Mouse (Mus musculus): ENCODE data around the gene Lztfl1.
"Not testable (repeated sequence)": the region's sequence is repeated elsewhere in the genome, so short reads cannot be mapped to it uniquely, and the experiment has no call there.

The Lztfl1 gene

DNA sequence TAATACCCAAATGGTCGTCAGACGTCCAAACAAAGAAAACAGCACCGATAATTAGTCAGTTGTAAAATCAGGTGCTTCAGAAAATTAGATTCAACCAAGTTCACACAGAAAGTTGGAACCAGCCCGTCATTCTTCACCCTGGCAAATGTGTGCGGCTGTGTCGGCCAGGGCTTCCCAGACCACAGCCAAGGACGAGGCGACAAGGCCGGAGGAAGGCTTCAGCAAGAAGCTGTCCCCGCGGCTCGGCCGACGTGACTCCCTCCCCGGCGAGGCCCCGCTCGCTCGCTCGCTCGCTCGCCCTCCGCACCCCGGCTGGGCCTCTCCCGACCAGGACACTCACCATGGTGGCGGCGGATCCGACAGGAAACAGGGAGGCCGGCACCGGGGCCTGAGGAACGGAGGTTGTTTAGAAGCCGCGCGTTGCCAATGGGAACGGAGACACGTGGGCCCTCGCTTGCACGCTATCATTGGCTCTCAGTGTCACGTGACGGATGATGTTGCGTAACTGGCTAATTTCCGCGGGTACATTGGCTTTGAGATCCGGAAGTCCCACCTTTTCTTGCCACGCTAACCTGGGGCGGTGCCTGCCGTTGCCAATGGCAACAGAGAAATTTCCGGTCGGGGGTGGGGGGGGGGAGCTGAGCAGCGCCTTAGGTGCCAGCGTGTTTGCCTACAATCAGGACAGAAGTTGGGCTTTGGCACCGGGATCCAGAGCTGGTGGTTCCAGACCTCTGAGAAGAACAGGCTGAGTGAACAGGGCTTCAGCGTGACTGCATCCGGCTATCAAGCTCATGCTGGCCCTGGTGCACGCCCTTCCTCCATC is at the start of gene Lztfl1:
TSS of gene Lztfl1 (minus strand) at position 512 of the 823 bp plus-strand sequence.
- peak; percentile 93 for DNase-seq

DNA sequence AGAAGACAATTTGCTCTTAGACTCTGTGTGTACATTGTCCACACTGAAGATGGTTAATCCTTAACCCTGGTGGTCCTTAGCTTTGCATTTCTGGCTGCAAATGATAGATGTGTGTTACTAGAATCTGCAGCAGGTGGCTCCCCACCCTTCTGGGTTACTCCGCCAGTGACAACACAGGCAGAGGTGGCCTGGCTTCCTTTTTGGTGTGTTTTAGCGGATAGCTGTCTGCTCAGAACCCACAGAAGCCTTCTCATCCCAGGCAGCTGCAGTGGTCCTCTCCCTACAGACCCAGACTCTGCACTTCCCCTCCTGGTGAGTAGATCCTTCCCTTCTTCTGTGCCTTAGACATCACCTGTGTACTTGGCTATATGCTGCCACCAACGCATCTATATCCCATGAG is 49.5 kb upstream of the Lztfl1 start:
- DNase-seq = no peak

DNA sequence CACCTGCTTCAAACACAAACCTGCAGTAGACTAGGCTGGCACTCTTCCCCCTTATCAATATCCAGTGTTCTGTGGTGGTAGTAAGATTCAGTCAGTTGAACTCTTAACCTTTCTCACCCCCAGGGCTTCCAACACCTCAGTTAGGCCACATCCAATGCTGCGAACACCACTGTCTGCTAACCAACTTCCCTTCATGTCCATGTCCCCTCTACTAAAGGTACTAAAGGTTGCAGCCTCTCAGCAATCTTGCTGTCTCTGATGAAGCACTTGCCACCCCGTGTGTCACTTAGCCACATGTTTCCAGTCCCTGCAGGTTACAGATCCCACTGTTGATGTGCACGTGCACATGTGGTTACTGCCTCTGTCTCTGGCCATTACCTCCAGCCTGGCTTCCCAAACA is 46.3 kb upstream of the Lztfl1 start:
- DNase-seq = no peak

DNA sequence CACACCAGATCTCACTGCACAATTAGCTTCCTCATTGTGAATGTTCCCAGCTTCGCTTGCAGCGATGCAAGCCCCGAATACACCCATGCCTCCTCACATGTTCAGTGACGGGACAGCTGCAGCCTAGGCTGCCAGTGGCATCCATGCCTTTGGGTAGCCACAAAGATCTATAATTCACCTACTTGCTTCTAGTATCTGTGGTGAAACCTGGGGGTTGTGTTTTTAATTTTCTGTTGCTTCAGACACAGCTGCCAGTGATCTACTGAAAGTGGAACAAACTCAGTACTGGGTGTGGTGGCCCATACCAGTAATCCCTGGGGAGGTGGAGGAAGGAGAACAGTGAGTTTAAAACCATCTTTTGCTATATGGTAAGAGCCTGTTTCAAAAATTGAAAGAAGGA is 45.4 kb upstream of the Lztfl1 start:
- no peak for DNase-seq

DNA sequence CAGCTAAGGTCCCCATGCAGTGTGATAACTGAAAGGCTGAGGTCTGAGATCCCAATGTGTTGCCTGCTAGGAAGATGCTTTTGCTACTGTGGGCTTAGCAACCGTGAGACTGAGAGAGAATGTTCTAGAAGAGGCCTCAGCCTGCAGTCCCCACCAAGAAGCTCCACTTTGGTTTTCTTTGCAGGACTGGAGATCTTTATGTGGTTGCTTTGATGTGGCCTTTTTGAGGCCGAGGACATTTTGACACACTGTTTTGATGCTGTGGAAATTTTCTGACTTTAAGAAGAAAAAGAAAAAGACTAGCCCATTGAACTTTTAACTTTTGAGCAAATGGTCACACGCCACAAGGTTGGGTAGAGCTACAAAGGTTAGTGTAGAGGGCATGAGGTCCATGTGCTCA is 43.3 kb upstream of the Lztfl1 start:
- no peak for DNase-seq

DNA sequence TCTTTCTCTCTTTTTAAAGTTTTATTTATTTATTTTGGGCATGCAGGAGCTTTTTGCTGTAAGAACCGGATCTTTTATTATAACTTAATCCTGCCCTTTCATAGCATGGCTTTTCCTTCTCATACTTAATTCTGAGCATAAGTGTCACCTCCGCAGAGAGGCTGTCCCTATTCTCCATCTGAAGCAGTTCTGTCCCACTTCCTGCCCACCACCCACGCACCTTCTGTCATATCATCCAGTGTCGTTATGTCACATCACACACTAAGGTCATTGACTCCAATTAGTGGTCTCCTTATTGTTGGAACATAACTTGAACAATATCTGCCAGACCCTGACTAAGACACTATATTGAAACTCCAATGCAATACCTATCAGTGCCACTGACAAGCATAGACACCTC is 41.1 kb upstream of the Lztfl1 start:
- no peak for DNase-seq

DNA sequence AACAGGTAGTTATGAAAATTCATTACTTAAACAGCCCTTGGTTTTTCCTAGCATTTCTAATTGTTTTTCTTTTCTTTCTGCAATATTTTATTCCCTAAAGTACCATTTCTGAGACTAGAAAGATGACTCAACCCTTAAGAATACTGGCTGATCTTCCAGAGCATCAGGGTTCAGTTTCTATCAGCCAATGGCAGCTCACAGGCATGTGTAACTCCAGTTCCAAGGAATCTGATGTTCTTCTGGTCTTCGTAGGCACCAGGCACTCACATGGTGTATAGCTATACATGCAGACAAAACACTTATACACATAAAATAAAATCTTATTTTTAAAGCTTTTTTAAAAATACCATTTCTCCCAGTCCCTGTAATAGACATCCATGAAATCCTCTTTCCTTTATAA is 40.7 kb upstream of the Lztfl1 start:
- no peak for DNase-seq

DNA sequence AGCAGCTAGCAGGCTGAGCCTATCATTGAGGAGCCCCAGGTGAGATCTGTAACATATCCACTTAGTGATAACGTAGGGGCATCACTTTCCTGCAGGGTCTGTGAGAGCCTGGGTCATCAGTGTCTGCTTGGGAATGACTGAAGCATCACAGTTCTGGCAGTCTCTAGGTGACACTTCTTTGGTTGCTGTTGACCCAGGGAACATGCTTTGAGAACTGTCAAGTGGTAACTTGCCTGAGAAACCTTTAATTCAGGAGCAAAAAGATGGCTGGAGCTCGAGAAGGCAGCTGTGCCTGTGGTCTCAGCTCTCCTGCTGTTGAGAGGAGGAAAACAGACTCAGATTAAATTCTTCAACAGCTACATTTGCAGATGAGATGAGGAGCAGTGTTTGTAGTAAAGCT is 39.8 kb upstream of the Lztfl1 start:
- DNase-seq = no peak

DNA sequence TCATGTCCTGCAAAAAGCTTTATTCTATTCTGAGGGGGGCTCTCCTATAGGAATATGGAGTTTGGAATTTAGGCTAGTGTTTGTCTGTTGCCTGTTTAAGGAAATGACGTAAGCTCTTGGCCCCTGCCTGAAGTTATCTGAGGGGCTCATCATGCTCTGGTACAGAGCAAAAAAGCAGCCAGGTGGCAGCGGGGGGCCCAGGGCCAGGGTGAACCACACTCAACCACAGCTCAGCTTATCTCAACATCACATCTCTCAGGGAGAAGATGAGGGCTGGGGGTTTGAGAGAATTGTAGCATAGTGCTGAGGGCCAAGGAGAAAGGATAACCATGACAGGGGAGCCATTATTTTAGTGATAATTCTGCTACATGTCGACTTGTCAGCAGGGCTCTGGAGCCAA is 39.3 kb upstream of the Lztfl1 start:
- DNase-seq = no peak

DNA sequence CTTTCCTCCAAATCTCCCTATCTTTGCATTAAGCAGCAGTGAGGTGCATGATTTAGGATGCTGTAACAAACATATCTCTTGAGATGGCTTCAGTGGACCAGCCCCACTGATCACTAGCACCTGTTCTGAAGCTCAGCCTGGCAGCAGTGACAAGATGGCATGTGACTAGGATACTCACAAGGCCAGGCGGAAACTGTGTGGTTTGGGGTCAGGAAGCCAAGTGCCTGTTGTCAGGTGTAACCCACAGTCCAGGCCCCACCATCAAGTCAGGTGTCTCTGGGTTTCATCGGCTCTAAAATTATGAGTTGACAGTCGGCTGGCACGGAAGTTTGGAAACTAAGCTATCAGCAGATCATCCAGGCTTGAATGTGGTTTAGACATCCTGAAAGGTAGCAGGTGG is 36.8 kb upstream of the Lztfl1 start:
- DNase-seq = no peak

DNA sequence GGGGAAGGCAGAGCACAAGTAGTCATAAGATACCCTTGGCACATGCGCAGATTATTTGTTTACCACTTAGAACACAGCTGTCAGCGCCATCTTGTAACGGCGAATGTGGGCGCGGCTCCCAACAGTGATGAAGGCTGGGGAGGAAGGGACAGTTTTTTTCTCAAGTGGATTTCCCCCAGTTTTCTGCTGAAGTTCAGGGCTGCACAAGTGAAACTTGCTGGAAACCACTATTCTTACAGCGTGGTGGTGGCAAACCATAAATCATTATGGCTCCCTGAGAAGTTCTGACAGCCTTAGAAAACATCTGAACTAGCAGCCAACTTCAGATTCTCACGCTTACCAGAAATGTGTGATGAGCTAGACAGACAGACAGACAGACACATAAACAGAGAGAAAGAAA is 32.2 kb upstream of the Lztfl1 start:
- DNase-seq = not testable (repeated sequence)

DNA sequence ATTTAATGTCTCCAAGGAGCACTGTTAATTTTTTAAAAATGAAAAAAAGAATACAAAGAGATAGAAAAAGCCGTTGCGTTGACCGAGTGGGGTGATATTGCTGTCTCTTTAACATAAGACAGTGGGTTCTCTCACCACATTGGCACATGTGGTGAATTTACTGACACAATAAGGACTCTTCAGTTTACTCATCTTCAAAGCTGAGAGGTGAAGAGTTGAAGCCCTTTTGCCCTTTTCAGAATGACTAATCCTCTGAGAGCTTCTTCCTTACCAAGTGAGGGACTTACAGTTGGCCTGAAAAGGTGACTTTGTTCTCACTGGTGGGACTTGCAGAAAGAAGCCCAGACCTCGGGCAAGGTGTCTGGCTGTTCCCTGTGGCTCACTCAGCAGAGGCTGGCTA is 23.3 kb upstream of the Lztfl1 start:
- DNase-seq = no peak

DNA sequence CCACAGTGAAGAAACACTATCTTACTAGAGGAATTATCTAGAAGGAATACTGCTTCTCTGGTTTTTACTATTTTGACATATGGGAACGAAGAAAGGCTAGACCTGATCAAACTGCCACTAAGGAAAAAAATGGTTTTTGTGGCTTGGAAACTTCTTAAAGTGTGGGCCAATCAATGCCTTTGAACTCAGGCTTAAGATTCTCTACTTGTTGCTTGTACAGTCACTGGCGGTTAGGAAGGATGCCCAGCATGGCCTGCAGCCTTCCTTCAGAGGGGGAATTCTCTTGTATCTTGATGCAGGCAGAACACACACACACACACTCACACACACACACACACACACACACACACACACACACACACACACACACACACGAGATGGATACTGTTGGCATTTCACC is 16.6 kb upstream of the Lztfl1 start:
- no peak for DNase-seq

DNA sequence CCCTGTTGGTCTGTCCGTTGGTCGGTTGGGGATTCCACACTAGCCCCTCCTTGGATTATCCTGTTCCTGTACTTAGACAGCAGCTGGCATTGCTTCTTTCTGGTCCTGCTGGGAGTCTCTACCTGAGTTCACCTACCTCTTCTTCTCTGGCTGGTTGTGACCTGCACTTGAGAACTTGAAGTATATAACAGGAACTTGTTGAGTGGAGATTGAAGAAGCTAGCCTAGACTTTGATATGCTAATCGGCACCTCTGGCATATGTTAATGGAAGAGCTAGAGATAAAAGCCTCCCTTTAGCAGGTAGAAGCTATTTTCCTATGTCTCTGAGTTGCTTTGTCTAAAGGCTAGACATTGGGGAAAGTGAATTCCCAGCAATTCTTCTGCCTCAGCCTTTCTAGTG is 13.8 kb upstream of the Lztfl1 start:
- DNase-seq = no peak

DNA sequence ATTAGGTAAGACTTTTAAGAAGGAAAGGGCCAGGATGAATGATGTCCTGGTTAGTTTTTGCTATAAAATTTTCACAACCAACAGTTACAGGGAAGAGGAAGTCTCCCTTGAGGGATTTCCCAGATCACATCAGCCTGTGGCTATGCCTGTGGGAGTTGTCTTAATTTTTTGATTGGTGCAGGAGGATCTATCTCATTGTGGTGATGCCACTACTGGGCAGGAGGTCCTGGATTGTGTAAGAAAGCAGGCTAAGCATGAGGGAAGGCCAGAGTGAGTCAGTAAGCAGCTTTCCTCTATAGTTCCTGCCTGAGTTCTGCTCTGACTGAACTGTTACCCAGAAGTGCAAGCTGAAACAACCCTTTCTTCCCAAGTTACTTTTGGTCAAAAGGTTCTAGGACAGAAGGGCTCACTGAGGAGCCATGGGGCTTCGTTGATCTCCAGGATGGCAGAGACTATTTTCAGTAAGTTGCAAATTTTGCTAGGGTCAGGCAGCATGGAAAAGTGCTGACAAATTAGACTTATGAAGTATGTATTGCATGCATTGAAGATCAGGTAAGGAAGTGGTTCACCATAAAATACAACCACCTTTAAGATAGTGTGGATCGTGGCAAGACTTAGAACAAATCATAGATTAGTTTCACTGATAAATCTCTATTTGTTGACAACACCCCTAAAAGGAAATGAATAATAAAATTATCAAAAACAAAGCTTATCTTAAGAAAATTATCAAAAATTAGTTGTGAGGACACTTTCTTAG is 5.4 kb upstream of the Lztfl1 start:
- DNase-seq = no peak

DNA sequence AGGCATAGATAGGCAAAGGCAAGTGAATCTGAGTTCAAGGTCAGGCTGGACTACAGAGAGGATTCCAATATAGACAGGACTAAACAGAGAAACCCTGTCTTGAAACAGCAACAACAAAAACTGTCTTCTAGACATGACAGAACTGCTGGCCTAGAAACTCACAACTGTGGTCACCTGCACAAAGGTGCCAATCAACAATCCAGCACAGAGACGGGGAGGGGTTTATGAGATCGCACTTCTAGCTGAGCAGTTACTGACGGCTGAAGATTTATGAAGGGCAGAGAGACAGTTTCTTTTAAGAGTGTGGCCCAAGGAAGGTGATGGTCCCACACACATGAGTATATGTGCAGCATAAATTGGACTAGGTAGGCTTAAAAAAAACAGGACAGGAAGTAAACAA is 1.2 kb downstream of the Lztfl1 start:
- no peak for DNase-seq

DNA sequence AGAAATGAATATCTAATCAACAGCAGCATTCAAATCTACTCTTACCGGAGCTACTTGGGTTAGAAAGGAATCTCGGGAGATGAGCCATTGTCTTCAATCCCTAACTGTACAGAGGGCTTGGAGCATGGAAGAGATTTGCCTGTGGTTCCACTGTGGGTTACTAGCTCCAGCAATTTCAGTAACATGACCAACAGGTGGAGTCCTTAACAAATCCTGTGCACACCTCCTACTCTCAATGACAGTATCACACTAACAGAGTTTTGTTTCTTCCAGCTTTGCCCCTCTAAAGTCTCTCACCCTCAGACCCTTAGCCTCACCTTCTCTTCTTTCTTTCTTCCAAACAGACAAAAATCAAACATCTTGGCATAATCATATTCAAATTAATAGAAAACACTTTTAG is 4.4 kb downstream of the Lztfl1 start:
- no peak for DNase-seq

DNA sequence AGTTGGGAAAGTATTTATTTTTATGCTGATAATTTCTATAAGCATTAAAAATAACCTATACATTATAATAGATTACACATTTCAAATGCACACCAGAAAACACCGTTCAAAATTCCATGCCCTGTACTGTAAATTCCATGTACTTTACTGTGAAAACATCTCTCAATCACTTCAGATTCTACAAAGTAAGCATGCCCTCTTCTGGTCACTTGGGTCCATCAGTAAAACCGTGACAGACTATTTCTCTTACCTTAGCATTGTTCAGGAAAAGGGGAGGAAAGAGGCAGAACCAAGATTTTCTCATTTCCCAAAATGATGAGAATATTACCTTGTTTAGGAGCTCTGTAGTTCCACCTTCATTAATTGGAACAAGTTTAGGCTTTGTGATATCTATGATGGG is 8.3 kb downstream of the Lztfl1 start:
- no peak for DNase-seq

DNA sequence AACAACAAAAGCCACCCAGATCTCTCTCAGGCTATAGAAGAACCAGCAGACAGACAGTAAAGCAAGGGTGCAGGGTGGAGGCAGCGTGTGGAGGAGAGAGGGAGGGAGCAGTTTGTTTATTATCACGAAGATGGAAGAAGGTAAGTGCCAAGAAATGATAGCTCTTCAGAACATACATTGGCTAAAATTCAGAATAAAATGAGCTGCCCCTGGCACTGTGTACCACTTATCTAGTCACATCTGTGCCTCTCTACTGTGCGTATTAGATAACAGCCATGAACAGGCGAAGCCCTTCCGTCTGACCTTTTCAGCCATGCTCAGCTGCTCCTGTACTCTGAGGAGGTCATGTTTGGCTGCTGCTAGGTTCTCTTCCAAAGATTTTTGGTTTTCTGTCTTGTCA is 15.7 kb downstream of the Lztfl1 start:
- DNase-seq = no peak

DNA sequence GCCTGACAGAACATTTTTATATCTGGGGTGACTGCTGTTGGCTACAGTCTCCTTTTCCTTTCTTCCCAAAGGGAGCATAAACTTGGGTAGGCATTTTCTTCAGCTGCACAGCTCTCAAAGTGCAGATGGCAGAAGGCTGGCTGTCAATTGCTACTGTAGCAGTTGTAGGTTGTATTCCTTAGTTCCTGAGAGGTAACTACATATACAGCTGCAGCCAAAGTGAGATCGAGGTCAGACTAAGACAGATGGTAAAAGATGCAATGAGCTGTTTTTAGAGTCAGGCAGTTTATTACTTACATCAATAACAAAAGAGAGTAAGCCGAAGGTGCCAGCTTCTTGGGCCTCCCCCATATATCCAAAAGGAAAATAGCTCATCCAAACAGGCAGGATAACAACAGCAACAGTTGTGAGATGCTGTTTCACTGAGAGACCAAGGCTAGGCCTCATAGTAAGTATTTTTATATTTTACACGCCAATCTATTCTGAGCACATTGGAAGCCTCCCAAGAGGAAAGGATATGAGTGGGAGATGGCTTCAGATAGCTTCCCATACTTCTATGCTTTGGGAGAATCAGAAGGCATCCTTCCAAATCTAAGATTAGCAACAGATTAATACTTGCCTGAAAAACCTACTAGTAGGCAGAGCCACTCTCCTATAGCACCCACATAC is 21.7 kb downstream of the Lztfl1 start:
- no peak for DNase-seq

DNA sequence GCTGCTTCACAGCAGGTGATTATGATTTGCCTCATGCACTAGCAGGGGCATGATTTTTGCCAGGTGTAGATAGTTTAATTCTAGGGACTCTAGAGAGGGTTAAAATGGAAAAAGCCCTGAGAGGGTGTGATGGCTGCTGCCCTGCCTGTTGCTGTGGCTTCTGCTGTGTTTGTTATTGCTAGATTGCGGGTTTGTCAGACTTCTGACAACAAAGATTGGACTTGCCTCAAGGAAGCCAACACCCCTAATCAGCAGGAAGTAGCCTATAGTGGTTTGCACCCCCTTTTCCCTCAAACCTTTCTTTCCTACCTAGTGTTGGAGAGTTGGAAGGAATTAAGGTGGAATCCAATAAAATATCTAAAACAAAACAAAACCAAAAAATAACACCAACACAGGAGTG is 29.3 kb downstream of the Lztfl1 start:
- DNase-seq = no peak

DNA sequence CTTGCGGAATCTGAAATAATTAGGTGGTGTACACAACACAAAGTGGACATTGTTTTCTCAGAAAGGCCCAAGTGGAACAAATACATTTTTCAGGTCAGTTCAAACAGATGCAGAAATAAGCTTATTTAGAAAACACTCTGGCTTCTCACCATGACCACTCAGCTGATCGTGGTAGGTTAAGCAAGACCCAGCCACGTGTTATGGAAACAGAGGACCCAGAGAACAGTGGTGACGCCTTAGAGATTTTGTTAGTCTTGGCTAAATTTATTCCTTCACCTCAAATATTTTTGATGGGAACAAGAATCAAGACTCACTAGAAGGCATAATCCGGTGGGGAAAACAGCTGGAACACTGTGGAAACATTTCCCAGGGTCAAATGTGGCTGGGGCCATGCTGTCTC is 31.3 kb downstream of the Lztfl1 start:
- DNase-seq = no peak

DNA sequence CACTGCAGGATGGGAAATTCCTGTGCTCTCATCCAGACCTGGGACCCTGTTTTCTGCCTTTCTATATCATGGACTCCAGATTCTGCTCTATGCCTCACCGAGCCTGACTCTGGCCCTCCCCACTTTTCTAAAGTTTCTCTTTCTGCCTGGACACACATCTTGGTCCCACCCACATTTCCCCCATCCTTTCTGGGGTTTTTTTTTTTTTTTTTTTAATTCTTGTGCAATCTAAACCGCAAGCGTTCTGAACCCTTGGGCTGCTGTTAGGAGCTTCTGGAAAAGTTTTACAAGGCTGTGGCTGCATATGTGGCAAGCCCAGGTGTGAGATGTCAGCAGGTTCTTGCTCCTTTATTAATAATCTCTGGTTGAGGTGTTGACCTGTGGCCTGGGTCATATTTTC is 33.8 kb downstream of the Lztfl1 start:
- DNase-seq = no peak

DNA sequence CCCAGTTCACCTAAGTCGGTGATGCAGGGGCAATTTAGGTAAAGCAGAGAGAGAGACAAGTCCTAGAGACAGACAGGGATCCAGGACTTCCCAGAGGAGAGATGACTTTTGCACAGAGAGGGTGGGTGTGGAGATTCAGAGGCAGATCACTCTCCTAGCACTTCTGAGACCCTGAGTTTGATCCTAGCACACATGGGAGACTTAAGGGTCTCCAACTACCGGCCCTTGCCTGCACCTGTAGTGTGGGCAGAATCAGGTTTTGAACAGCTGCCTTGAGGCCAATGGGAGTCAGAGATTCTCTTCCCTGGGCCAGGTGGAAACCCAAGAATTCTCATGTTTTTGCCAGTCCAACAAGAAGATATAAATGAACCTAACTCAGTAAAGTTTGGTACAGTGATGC is 38.3 kb downstream of the Lztfl1 start:
- DNase-seq = no peak
